Mouse (Mus musculus): ENCODE measurements at regions not wholly inside any gene's neighbourhood (a gene's known extent, or its start where the extent isn't known, plus 50 kb on each side); places are given as distances from the start of the nearest gene placed in this dataset.

GRCm38 (mm10) chr2:137497616-137498015 lies 381.2 kb upstream of the Jag1 start:
- H3K4me3 ChIP-seq (replicated peaks; ENCODE audit: insufficient read depth, low read depth, low read length), result no peak overlapping the region
- WGBS, result 78% methylated on average over 2 of the region's 2 CpGs
- TF ChIP-seq CTCF (IDR thresholded peaks at IDR 0.05; ENCODE audit: borderline replicate concordance, insufficient read depth, low read depth, low read length) (no peak), POLR2A (IDR thresholded peaks at IDR 0.05; ENCODE audit: borderline replicate concordance, insufficient read depth, low read length) (no peak)
- H3K27ac ChIP-seq (ENCODE audit: insufficient read depth, low read length), result no peak overlapping the region
- no peaks in the 10 kb centered on the region for H3K27me3 ChIP-seq (ENCODE audit: control insufficient read depth, insufficient read depth, low read length)
- no peaks in the 10 kb centered on the region for H3K4me1 ChIP-seq (ENCODE audit: control insufficient read depth, insufficient read depth, low read length)
- no peak for DNase-seq

- Histone ChIP-seq H3K4me1 (ENCODE audit: control insufficient read depth, insufficient read depth, low read length) (no peaks in the 10 kb centered on the region), H3K27ac (ENCODE audit: insufficient read depth, low read length) (no peak overlapping the region), H3K4me3 (replicated peaks; ENCODE audit: insufficient read depth, low read depth, low read length) (no peak overlapping the region), H3K27me3 (ENCODE audit: control insufficient read depth, insufficient read depth, low read length) (no peaks in the 10 kb centered on the region)
- TF ChIP-seq CTCF (IDR thresholded peaks at IDR 0.05; ENCODE audit: borderline replicate concordance, insufficient read depth, low read depth, low read length), result no peak
- no peak for TF ChIP-seq POLR2A (IDR thresholded peaks at IDR 0.05; ENCODE audit: borderline replicate concordance, insufficient read depth, low read length)
- 63% methylated on average over 5 of the region's 5 CpGs for WGBS
- no peak for DNase-seq
Measured at GRCm38 (mm10) chr2:137493600-137493999, 377.2 kb upstream of the Jag1 start.

- H3K27me3 ChIP-seq (ENCODE audit: control insufficient read depth, insufficient read depth, low read length), result no peaks in the 10 kb centered on the region
- no peak for DNase-seq
- H3K4me3 ChIP-seq (replicated peaks; ENCODE audit: insufficient read depth, low read depth, low read length), result no peak overlapping the region
- no peak overlapping the region for H3K27ac ChIP-seq (ENCODE audit: insufficient read depth, low read length)
- no peaks in the 10 kb centered on the region for H3K4me1 ChIP-seq (ENCODE audit: control insufficient read depth, insufficient read depth, low read length)
- WGBS, result 67% methylated on average over 5 of the region's 5 CpGs
- TF ChIP-seq POLR2A (IDR thresholded peaks at IDR 0.05; ENCODE audit: borderline replicate concordance, insufficient read depth, low read length), result no peak
- TF ChIP-seq CTCF (IDR thresholded peaks at IDR 0.05; ENCODE audit: borderline replicate concordance, insufficient read depth, low read depth, low read length), result no peak
Measured at GRCm38 (mm10) chr2:137489181-137489682, 372.8 kb upstream of the Jag1 start.

GRCm38 (mm10) chr2:137468769-137469168 lies 352.3 kb upstream of the Jag1 start:
- TF ChIP-seq CTCF (IDR thresholded peaks at IDR 0.05; ENCODE audit: borderline replicate concordance, insufficient read depth, low read depth, low read length), result no peak
- no peak overlapping the region for H3K4me3 ChIP-seq (replicated peaks; ENCODE audit: insufficient read depth, low read depth, low read length)
- no peaks in the 10 kb centered on the region for H3K27me3 ChIP-seq (ENCODE audit: control insufficient read depth, insufficient read depth, low read length)
- no peak overlapping the region for H3K27ac ChIP-seq (ENCODE audit: insufficient read depth, low read length)
- H3K4me1 ChIP-seq (ENCODE audit: control insufficient read depth, insufficient read depth, low read length), result no peaks in the 10 kb centered on the region
- no peak for DNase-seq
- WGBS, result 79% methylated on average over 1 of the region's 1 CpGs

GRCm38 (mm10) chr2:137457061-137457753 lies 340.8 kb upstream of the Jag1 start:
- Histone ChIP-seq H3K27me3 (ENCODE audit: control insufficient read depth, insufficient read depth, low read length) (no peaks in the 10 kb centered on the region), H3K4me1 (ENCODE audit: control insufficient read depth, insufficient read depth, low read length) (no peaks in the 10 kb centered on the region), H3K27ac (ENCODE audit: insufficient read depth, low read length) (no peak overlapping the region), H3K4me3 (replicated peaks; ENCODE audit: insufficient read depth, low read depth, low read length) (no peak overlapping the region)
- TF ChIP-seq CTCF (IDR thresholded peaks at IDR 0.05; ENCODE audit: borderline replicate concordance, insufficient read depth, low read depth, low read length), result no peak
- TF ChIP-seq POLR2A (IDR thresholded peaks at IDR 0.05; ENCODE audit: borderline replicate concordance, insufficient read depth, low read length), result no peak
- DNase-seq, result no peak
- WGBS, result 46% methylated on average over 4 of the region's 4 CpGs

- no peak for DNase-seq
- Histone ChIP-seq H3K27me3 (ENCODE audit: control insufficient read depth, insufficient read depth, low read length) (no peaks in the 10 kb centered on the region), H3K27ac (ENCODE audit: insufficient read depth, low read length) (no peak overlapping the region), H3K4me1 (ENCODE audit: control insufficient read depth, insufficient read depth, low read length) (no peaks in the 10 kb centered on the region), H3K4me3 (replicated peaks; ENCODE audit: insufficient read depth, low read depth, low read length) (no peak overlapping the region)
- 74% methylated on average over 3 of the region's 3 CpGs for WGBS
- TF ChIP-seq POLR2A (IDR thresholded peaks at IDR 0.05; ENCODE audit: borderline replicate concordance, insufficient read depth, low read length) (no peak), CTCF (IDR thresholded peaks at IDR 0.05; ENCODE audit: borderline replicate concordance, insufficient read depth, low read depth, low read length) (no peak)
Measured at GRCm38 (mm10) chr2:137456436-137456835, 340.0 kb upstream of the Jag1 start.

GRCm38 (mm10) chr2:137446919-137447318 lies 330.5 kb upstream of the Jag1 start:
- no peak for DNase-seq
- TF ChIP-seq CTCF (IDR thresholded peaks at IDR 0.05; ENCODE audit: borderline replicate concordance, insufficient read depth, low read depth, low read length) (no peak), POLR2A (IDR thresholded peaks at IDR 0.05; ENCODE audit: borderline replicate concordance, insufficient read depth, low read length) (no peak)
- H3K27me3 ChIP-seq (ENCODE audit: control insufficient read depth, insufficient read depth, low read length), result no peaks in the 10 kb centered on the region
- no peak overlapping the region for H3K4me3 ChIP-seq (replicated peaks; ENCODE audit: insufficient read depth, low read depth, low read length)
- H3K27ac ChIP-seq (ENCODE audit: insufficient read depth, low read length), result no peak overlapping the region
- H3K4me1 ChIP-seq (ENCODE audit: control insufficient read depth, insufficient read depth, low read length), result no peaks in the 10 kb centered on the region
- WGBS, result 61% methylated on average over 7 of the region's 7 CpGs

- Histone ChIP-seq H3K27me3 (ENCODE audit: control insufficient read depth, insufficient read depth, low read length) (no peaks in the 10 kb centered on the region), H3K27ac (ENCODE audit: insufficient read depth, low read length) (no peak overlapping the region), H3K4me3 (replicated peaks; ENCODE audit: insufficient read depth, low read depth, low read length) (no peak overlapping the region), H3K4me1 (ENCODE audit: control insufficient read depth, insufficient read depth, low read length) (no peaks in the 10 kb centered on the region)
- 60% methylated on average over 5 of the region's 5 CpGs for WGBS
- TF ChIP-seq CTCF (IDR thresholded peaks at IDR 0.05; ENCODE audit: borderline replicate concordance, insufficient read depth, low read depth, low read length) (no peak), POLR2A (IDR thresholded peaks at IDR 0.05; ENCODE audit: borderline replicate concordance, insufficient read depth, low read length) (no peak)
- no peak for DNase-seq
Measured at GRCm38 (mm10) chr2:137437741-137438140, 321.3 kb upstream of the Jag1 start.

All from cerebellum, adult 2 months (tissue).